Comparison of ENCODE assay signal across 11 mouse cellular contexts in genomic region chr5:15601481-15601880, GRCm38 (mm10). TPM values are rescaled to one million over a fixed set of nuclear protein-coding genes. Genes with fewer than 3 reads are reported as not detected.
DNase-seq lines count a peak whose midpoint lies in the region; ATAC-seq lines count a peak whose summit lies in the region.
"Not testable (repeated sequence)": the region's sequence is repeated elsewhere in the genome, so short reads cannot be mapped to it uniquely, and the experiment has no call there.
"Had no signal": no experiment of that assay in that cellular context is flagged by ENCODE, and none has a peak within 500 bp of the region (broad histone marks: within the 10 kb centered on the region; RNA-seq: fewer than 3 reads in every experiment).

No protein-coding gene starts in this region.

- not testable (repeated sequence) for H3K27ac ChIP-seq in embryonic facial prominence, embryonic 14.5 days (replicated peaks; ENCODE audit: low read depth, low read length); heart, embryonic 12.5 days (ENCODE audit: poor library complexity, severe bottlenecking); hindbrain, embryonic 12.5 days; intestine, embryonic 16.5 days (ENCODE audit: low read length); liver, embryonic 12.5 days; midbrain, embryonic 14.5 days (replicated peaks; ENCODE audit: low read depth, low read length)

- not testable (repeated sequence) for DNase-seq in embryonic facial prominence, embryonic 14.5 days (ENCODE audit: low spot score); midbrain, embryonic 14.5 days
- peak; percentile 1 for DNase-seq in retina, embryonic 14.5 days (ENCODE audit: low spot score)

- not testable (repeated sequence) for H3K4me3 ChIP-seq in embryonic facial prominence, embryonic 14.5 days (ENCODE audit: low read depth, low read length); heart, embryonic 12.5 days; hindbrain, embryonic 12.5 days; intestine, embryonic 16.5 days (ENCODE audit: low read length); liver, embryonic 12.5 days; midbrain, embryonic 14.5 days (replicated peaks; ENCODE audit: low read depth, low read length)

- H3K27me3 ChIP-seq in embryonic facial prominence, embryonic 14.5 days (replicated peaks; ENCODE audit: control insufficient read depth, insufficient read depth, low read length); heart, embryonic 12.5 days (replicated peaks); hindbrain, embryonic 12.5 days; intestine, embryonic 16.5 days (replicated peaks; ENCODE audit: control insufficient read depth, insufficient read depth, low read length); liver, embryonic 12.5 days (replicated peaks); midbrain, embryonic 14.5 days (ENCODE audit: control insufficient read depth, insufficient read depth, low read length): not testable (repeated sequence)

- whole genome bisulfite sequencing in embryonic facial prominence, embryonic 14.5 days = 54% methylated on average over 5 of the region's 5 CpGs
- 51% methylated on average over 5 of the region's 5 CpGs for WGBS in heart, embryonic 12.5 days
- 63% methylated on average over 5 of the region's 5 CpGs for WGBS in hindbrain, embryonic 12.5 days
- WGBS in intestine, embryonic 16.5 days = 53% methylated on average over 5 of the region's 5 CpGs
- 50% methylated on average over 5 of the region's 5 CpGs for WGBS in liver, embryonic 12.5 days (ENCODE audit: insufficient replicate concordance)
- WGBS in midbrain, embryonic 14.5 days = 61% methylated on average over 5 of the region's 5 CpGs

- H3K4me2 ChIP-seq in embryonic facial prominence, embryonic 14.5 days (ENCODE audit: low read depth, low read length); heart, embryonic 12.5 days; hindbrain, embryonic 12.5 days (replicated peaks); intestine, embryonic 16.5 days (ENCODE audit: low read depth, low read length); liver, embryonic 12.5 days; midbrain, embryonic 14.5 days (ENCODE audit: low read length): not testable (repeated sequence)

- H3K36me3 ChIP-seq in embryonic facial prominence, embryonic 14.5 days (ENCODE audit: control insufficient read depth, insufficient read depth, low read length); heart, embryonic 12.5 days; hindbrain, embryonic 12.5 days; intestine, embryonic 16.5 days (ENCODE audit: control insufficient read depth, insufficient read depth, low read length); liver, embryonic 12.5 days; midbrain, embryonic 14.5 days (ENCODE audit: control insufficient read depth, insufficient read depth, low read length): not testable (repeated sequence)

- H3K9me3 ChIP-seq in embryonic facial prominence, embryonic 14.5 days (ENCODE audit: control insufficient read depth, low read length) = peaks cover 19% of the 10 kb centered on the region
- H3K9me3 ChIP-seq in heart, embryonic 12.5 days (replicated peaks); intestine, embryonic 16.5 days (ENCODE audit: control insufficient read depth, low read length); liver, embryonic 12.5 days (replicated peaks): not testable (repeated sequence)
- H3K9me3 ChIP-seq in hindbrain, embryonic 12.5 days (replicated peaks) = peaks cover 27% of the 10 kb centered on the region
- peaks cover 21% of the 10 kb centered on the region for H3K9me3 ChIP-seq in midbrain, embryonic 14.5 days (ENCODE audit: control insufficient read depth, low read length)

- ATAC-seq in embryonic facial prominence, embryonic 14.5 days (ENCODE audit: low read depth) = 0 out of 2 replicates have a peak, but pooled peaks have one; percentile 57
- ATAC-seq in heart, embryonic 12.5 days (ENCODE audit: insufficient number of reproducible peaks, low FRiP score) = peak; percentile 64
- peak; percentile 78; the same call in 1 of the 2 replicates for ATAC-seq in hindbrain, embryonic 12.5 days (ENCODE audit: low FRiP score)
- ATAC-seq in intestine, embryonic 16.5 days = 0 out of 2 replicates have a peak, but pooled peaks have one; percentile 44
- ATAC-seq in liver, embryonic 12.5 days = 0 out of 2 replicates have a peak, but pooled peaks have one; percentile 24
- peak; percentile 66 for ATAC-seq in midbrain, embryonic 14.5 days (ENCODE audit: low FRiP score, low TSS enrichment)

- not testable (repeated sequence) for H3K4me1 ChIP-seq in embryonic facial prominence, embryonic 14.5 days (ENCODE audit: control insufficient read depth, insufficient read depth, low read length); heart, embryonic 12.5 days (replicated peaks); hindbrain, embryonic 12.5 days; intestine, embryonic 16.5 days (ENCODE audit: control insufficient read depth, insufficient read depth, low read length); liver, embryonic 12.5 days; midbrain, embryonic 14.5 days (ENCODE audit: control insufficient read depth, insufficient read depth, low read length)

- H3K9ac ChIP-seq in embryonic facial prominence, embryonic 14.5 days (ENCODE audit: low read depth, low read length); heart, embryonic 12.5 days; hindbrain, embryonic 12.5 days; intestine, embryonic 16.5 days (ENCODE audit: low read depth, low read length); liver, embryonic 12.5 days; midbrain, embryonic 14.5 days (replicated peaks; ENCODE audit: low read length): not testable (repeated sequence)

RNA-seq across cellular contexts. Expression of gene Speer4d, which starts 17.4 kb away (rescaled TPM):
- not detected in 2 replicates for polyA plus RNA-seq in embryonic facial prominence, embryonic 14.5 days (2014; fragmentation: Nextera tagmentation; extraction: Ambion mirVana)
- polyA plus RNA-seq in heart, embryonic 12.5 days (2016; fragmentation: Nextera tagmentation; extraction: Ambion mirVana) = 0.50 TPM in 1 of 2 replicates, not detected in the other
- not detected in 2 replicates for polyA plus RNA-seq in hindbrain, embryonic 12.5 days (2016; fragmentation: Nextera tagmentation; extraction: Ambion mirVana)
- not detected in 2 replicates for polyA plus RNA-seq in intestine, embryonic 16.5 days (2015; fragmentation: Nextera tagmentation; extraction: Ambion mirVana)
- not detected in 2 replicates for polyA plus RNA-seq in liver, embryonic 12.5 days (2016; fragmentation: Nextera tagmentation; extraction: Ambion mirVana)
- polyA plus RNA-seq in midbrain, embryonic 14.5 days (2014; fragmentation: Nextera tagmentation; extraction: Ambion mirVana) = not detected in 2 replicates
- polyA plus RNA-seq: C2C12; limb, embryonic 14.5 days; myocyte had no signal

RNA-seq across cellular contexts. Expression of gene Gm21083, which starts 24.3 kb away (rescaled TPM):
- not detected in 2 replicates for polyA plus RNA-seq in embryonic facial prominence, embryonic 14.5 days (2014; fragmentation: Nextera tagmentation; extraction: Ambion mirVana)
- polyA plus RNA-seq in heart, embryonic 12.5 days (2016; fragmentation: Nextera tagmentation; extraction: Ambion mirVana) = 0.47 TPM in 1 of 2 replicates, not detected in the other
- not detected in 2 replicates for polyA plus RNA-seq in hindbrain, embryonic 12.5 days (2016; fragmentation: Nextera tagmentation; extraction: Ambion mirVana)
- 0.15 TPM in 1 of 2 replicates, not detected in the other for polyA plus RNA-seq in intestine, embryonic 16.5 days (2015; fragmentation: Nextera tagmentation; extraction: Ambion mirVana)
- not detected in 2 replicates for polyA plus RNA-seq in liver, embryonic 12.5 days (2016; fragmentation: Nextera tagmentation; extraction: Ambion mirVana)
- not detected in 2 replicates for polyA plus RNA-seq in midbrain, embryonic 14.5 days (2014; fragmentation: Nextera tagmentation; extraction: Ambion mirVana)
- polyA plus RNA-seq: cerebellum, adult 2 months; myocyte had no signal

RNA-seq across cellular contexts. Expression of gene 4930572O03Rik, which starts 55.4 kb away (rescaled TPM):
- polyA plus RNA-seq in embryonic facial prominence, embryonic 14.5 days (2014; fragmentation: Nextera tagmentation; extraction: Ambion mirVana) = not detected in 2 replicates
- not detected in 2 replicates for polyA plus RNA-seq in heart, embryonic 12.5 days (2016; fragmentation: Nextera tagmentation; extraction: Ambion mirVana)
- polyA plus RNA-seq in hindbrain, embryonic 12.5 days (2016; fragmentation: Nextera tagmentation; extraction: Ambion mirVana) = not detected in 2 replicates
- not detected in 2 replicates for polyA plus RNA-seq in intestine, embryonic 16.5 days (2015; fragmentation: Nextera tagmentation; extraction: Ambion mirVana)
- polyA plus RNA-seq in liver, embryonic 12.5 days (2016; fragmentation: Nextera tagmentation; extraction: Ambion mirVana) = not detected in 2 replicates
- polyA plus RNA-seq in midbrain, embryonic 14.5 days (2014; fragmentation: Nextera tagmentation; extraction: Ambion mirVana) = not detected in 2 replicates
- polyA plus RNA-seq: C2C12; cerebellum, adult 2 months; limb, embryonic 14.5 days; myocyte had no signal

Comparison
In these comparisons a context has a peak if more than half of its experiments do, and no peak if none do; other contexts are left out.
1. ATAC-seq: peak in every context shown above with its lines; median percentile 78 in hindbrain, embryonic 12.5 days; 66 in midbrain, embryonic 14.5 days; 64 in heart, embryonic 12.5 days; 57 in embryonic facial prominence, embryonic 14.5 days; 44 in intestine, embryonic 16.5 days; 24 in liver, embryonic 12.5 days.